Mouse (Mus musculus) G1E (cell line): Measurements from ENCODE around the gene Kpna7. TPM values are rescaled to one million over a fixed set of nuclear protein-coding genes. Genes with fewer than 3 reads are reported as not detected.

Experiments
- ATAC-seq: 2 replicates; pipeline ENCODE4 v1.8.0; 2016; ENCODE audit warnings: mild to moderate bottlenecking; ENCODE audit not compliant: insufficient number of reproducible peaks, poor library complexity, low FRiP score, severe bottlenecking; ENCODE audit errors: extremely low read depth
- DNase-seq: peaks from one replicate; pipeline ENCODE4 v3.0.0; 2012; ENCODE audit warnings: low spot score
- H3K27me3 ChIP-seq: 2 replicates; pipeline ENCODE4 v1.6.1; 2012; ENCODE audit warnings: mild to moderate bottlenecking, low read length, inconsistent platforms; ENCODE audit not compliant: insufficient read depth
- H3K36me3 ChIP-seq: replicated peaks from 2 replicates; pipeline ENCODE3; 2012; ENCODE audit warnings: mild to moderate bottlenecking, inconsistent platforms
- H3K4me1 ChIP-seq: 2 replicates; pipeline ENCODE4 v1.6.1; 2012; ENCODE audit warnings: low read depth, low read length, inconsistent platforms, mixed read lengths; ENCODE audit not compliant: insufficient read depth
- H3K4me3 ChIP-seq: 2 replicates; pipeline ENCODE4 v1.5.1; 2012; ENCODE audit warnings: low read depth, mild to moderate bottlenecking, inconsistent platforms, low read length, moderate library complexity, mixed read lengths
- H3K9me3 ChIP-seq: replicated peaks from 2 replicates; pipeline ENCODE4 v1.6.1; 2012; ENCODE audit warnings: inconsistent platforms
- CTCF ChIP-seq: IDR thresholded peaks from 2 replicates; pipeline ENCODE4 v1.5.1; 2012; ENCODE audit warnings: low read depth, low read length, inconsistent platforms, mixed read lengths
- GATA1 ChIP-seq: IDR thresholded peaks from 2 replicates; pipeline ENCODE4 v1.6.1; 2012; ENCODE audit warnings: borderline replicate concordance, low read length, inconsistent platforms, mixed read lengths
- GATA2 ChIP-seq: IDR thresholded peaks from 2 replicates; pipeline ENCODE4 v1.6.1; 2012; ENCODE audit warnings: low read depth, low read length, inconsistent platforms, borderline replicate concordance
- POLR2AphosphoS5 ChIP-seq: IDR thresholded peaks from 2 replicates; pipeline ENCODE4 v1.6.1; 2012; ENCODE audit warnings: low read depth, low read length, inconsistent platforms; ENCODE audit not compliant: insufficient replicate concordance
- TAL1 ChIP-seq: conservative IDR thresholded peaks from 2 replicates; pipeline ENCODE4 v1.6.1; 2012; ENCODE audit warnings: low read depth, low read length, inconsistent platforms, mixed read lengths
- polyA plus RNA-seq: library from polyadenylated mRNA; stranded (reverse); fragments of >175 nt; gene quantifications from 2 replicates; pipeline ENCODE4 v1.2.3, GENCODE M21; 2012
- total RNA-seq, 2 experiments: library from RNA; stranded (forward) in 1 of 2; stranded (reverse) in 1 of 2; fragments of 200-1000 nt in 1 of 2; fragments of >200 nt in 1 of 2; fragmentation: Nextera tagmentation in 1 of 2; gene quantifications; 2 replicates each; pipeline ENCODE4 v1.2.3; 2014 to 2017

Kpna7 gene
- total and polyA plus RNA-seq, 3 experiments, result not detected

- H3K4me3 ChIP-seq, result no peak overlapping the region
- ATAC-seq (no peak), DNase-seq (no peak)
- H3K9me3 ChIP-seq, result no peaks in the 10 kb centered on the region
- no peaks in the 10 kb centered on the region for H3K36me3 ChIP-seq
- no peaks in the 10 kb centered on the region for H3K4me1 ChIP-seq
- H3K27me3 ChIP-seq, result peaks cover 6% of the 10 kb centered on the region; the same call in 1 of the 2 replicates
- no peak for TF ChIP-seq POLR2AphosphoS5
- no peak for TF ChIP-seq GATA2
- no peak for TF ChIP-seq CTCF
- no peak for TF ChIP-seq TAL1
- no peak for TF ChIP-seq GATA1
Measured at GRCm38 (mm10) chr5:145005596-145005995, 78.2 kb downstream of the Kpna7 start.

- Histone ChIP-seq H3K4me3 (no peak overlapping the region), H3K4me1 (no peaks in the 10 kb centered on the region), H3K36me3 (no peaks in the 10 kb centered on the region), H3K9me3 (no peaks in the 10 kb centered on the region), H3K27me3 (peaks cover 6% of the 10 kb centered on the region; the same call in 1 of the 2 replicates)
- DNase-seq (no peak), ATAC-seq (no peak)
- TF ChIP-seq POLR2AphosphoS5 (no peak), GATA2 (no peak), GATA1 (no peak), CTCF (no peak), TAL1 (no peak)
Measured at GRCm38 (mm10) chr5:145004495-145004894, 79.3 kb downstream of the Kpna7 start.

DNA sequence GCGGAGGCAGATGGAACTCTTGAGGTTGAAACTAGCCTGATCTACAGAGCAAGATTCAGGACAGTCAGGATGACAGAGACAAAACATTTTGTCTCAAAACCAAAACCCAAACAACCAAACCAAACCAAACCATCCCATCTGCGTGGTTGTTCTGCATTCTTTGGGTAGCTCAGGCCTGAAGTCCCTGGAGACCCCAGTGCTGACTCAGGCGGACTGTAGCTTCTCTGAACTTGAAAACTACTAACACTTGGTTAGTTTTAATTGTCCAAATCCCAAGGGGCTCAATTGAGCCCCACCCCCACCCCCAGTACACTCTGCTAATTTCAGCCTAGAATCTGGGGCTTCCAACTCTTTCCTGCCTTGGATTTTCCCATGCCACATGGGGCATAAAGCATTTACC lies 80.5 kb downstream of the Kpna7 start:
- H3K4me3 ChIP-seq, result no peak overlapping the region

GRCm38 (mm10) chr5:144998491-144998890 lies 85.3 kb downstream of the Kpna7 start:
- peak; percentile 28; the same call in 1 of the 2 replicates for ATAC-seq

More for the DNA sequence above, 80.5 kb downstream of the Kpna7 start:
- Histone ChIP-seq H3K27me3 (peaks cover 3% of the 10 kb centered on the region; the same call in 1 of the 2 replicates), H3K9me3 (no peaks in the 10 kb centered on the region), H3K4me1 (no peaks in the 10 kb centered on the region), H3K36me3 (no peaks in the 10 kb centered on the region)
- TF ChIP-seq CTCF, result no peak
- DNase-seq, result no peak
- ATAC-seq, result no peak

GRCm38 (mm10) chr5:144990481-144990880 lies 93.3 kb downstream of the Kpna7 start:
- no peaks in the 10 kb centered on the region for H3K9me3 ChIP-seq
- H3K4me3 ChIP-seq, result no peak overlapping the region
- no peaks in the 10 kb centered on the region for H3K4me1 ChIP-seq
- no peaks in the 10 kb centered on the region for H3K36me3 ChIP-seq
- no peak for ATAC-seq
- TF ChIP-seq TAL1 (no peak), GATA1 (no peak), GATA2 (no peak), CTCF (no peak), POLR2AphosphoS5 (no peak)
- no peak for DNase-seq
- no peaks in the 10 kb centered on the region for H3K27me3 ChIP-seq

More at GRCm38 (mm10) chr5:144998491-144998890, 85.3 kb downstream of the Kpna7 start:
- H3K4me3 ChIP-seq, result no peak overlapping the region
- TF ChIP-seq CTCF, result no peak
- TF ChIP-seq GATA1, result no peak
- no peak for TF ChIP-seq GATA2
- TF ChIP-seq TAL1, result no peak
- TF ChIP-seq POLR2AphosphoS5, result no peak
- H3K9me3 ChIP-seq, result no peaks in the 10 kb centered on the region
- H3K4me1 ChIP-seq, result no peaks in the 10 kb centered on the region
- no peaks in the 10 kb centered on the region for H3K36me3 ChIP-seq
- H3K27me3 ChIP-seq, result no peaks in the 10 kb centered on the region
- no peak for DNase-seq

DNA sequence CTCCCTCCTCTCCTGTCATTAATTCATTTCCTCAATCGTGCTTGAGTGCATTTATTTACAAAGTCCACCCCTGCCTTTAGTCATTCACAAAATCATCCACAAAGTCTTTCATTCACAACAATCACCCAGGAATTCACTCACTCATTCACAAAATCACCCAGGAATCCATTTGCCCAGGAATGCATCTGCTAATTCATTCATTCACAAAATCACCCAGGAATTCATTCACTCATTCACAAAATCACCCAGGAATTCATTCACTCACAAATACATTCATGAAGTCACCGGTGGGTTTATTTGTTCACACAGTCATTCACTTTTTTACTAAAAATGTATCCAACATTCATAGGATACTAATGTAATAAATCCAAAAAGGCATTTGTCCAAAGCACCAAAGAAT lies 93.8 kb downstream of the Kpna7 start:
- ATAC-seq (no peak), DNase-seq (no peak)
- Histone ChIP-seq H3K36me3 (no peaks in the 10 kb centered on the region), H3K4me3 (no peak overlapping the region), H3K9me3 (no peaks in the 10 kb centered on the region), H3K27me3 (no peaks in the 10 kb centered on the region), H3K4me1 (no peaks in the 10 kb centered on the region)
- no peak for TF ChIP-seq POLR2AphosphoS5
- TF ChIP-seq CTCF, result no peak
- no peak for TF ChIP-seq TAL1
- TF ChIP-seq GATA2, result no peak
- TF ChIP-seq GATA1, result no peak

GRCm38 (mm10) chr5:144989061-144989405 lies 94.8 kb downstream of the Kpna7 start:
- Histone ChIP-seq H3K9me3 (no peaks in the 10 kb centered on the region), H3K4me1 (no peaks in the 10 kb centered on the region), H3K27me3 (no peaks in the 10 kb centered on the region; the same call in 1 of the 2 replicates), H3K36me3 (no peaks in the 10 kb centered on the region), H3K4me3 (no peak overlapping the region)
- ATAC-seq (no peak), DNase-seq (no peak)
- TF ChIP-seq GATA1, result no peak
- no peak for TF ChIP-seq GATA2
